Mouse (Mus musculus) embryonic facial prominence, embryonic 13.5 days (tissue): ENCODE measurements around the gene Exoc3l4. TPM values are rescaled to one million over a fixed set of nuclear protein-coding genes. Genes with fewer than 3 reads are reported as not detected.

Source experiments
- polyA plus RNA-seq: library from polyadenylated mRNA; unstranded; fragments of >200 nt; fragmentation: Nextera tagmentation; extraction: Ambion mirVana; gene quantifications from 2 replicates; pipeline ENCODE4 v1.2.1, GENCODE M21; 2015

Exoc3l4 gene
- polyA plus RNA-seq, 1 experiment from 2014 or later, result 12.7 TPM

Other genes starting within 250 kb of the Exoc3l4 start
- gene 4930595D18Rik, start 232.5 kb upstream of the Exoc3l4 start, polyA plus RNA-seq, result not detected in 2 replicates
- gene Amn, start 145.9 kb upstream of the Exoc3l4 start, polyA plus RNA-seq, result 1.5 and 1.8 TPM in 2 replicates
- 33.7 and 34.6 TPM in 2 replicates for gene Cdc42bpb, start 39.3 kb upstream of the Exoc3l4 start, polyA plus RNA-seq
- gene Lbhd2, start 10.2 kb upstream of the Exoc3l4 start, polyA plus RNA-seq, result 2.0 and 3.4 TPM in 2 replicates
- gene Tnfaip2, start 25.5 kb downstream of the Exoc3l4 start, polyA plus RNA-seq, result 8.1 and 10.6 TPM in 2 replicates
- 9.5 and 12.1 TPM in 2 replicates for gene Gm266, start 68.8 kb downstream of the Exoc3l4 start, polyA plus RNA-seq
- gene Eif5, start 121.0 kb downstream of the Exoc3l4 start, polyA plus RNA-seq, result 507 and 586 TPM in 2 replicates
- 49.4 and 52.0 TPM in 2 replicates for gene Mark3, start 157.5 kb downstream of the Exoc3l4 start, polyA plus RNA-seq